Mouse (Mus musculus): Measurements from ENCODE around the gene Aicda. TPM values are rescaled to one million over a fixed set of nuclear protein-coding genes. Genes with fewer than 3 reads are reported as not detected.

Gene Aicda
- polyA plus RNA-seq, 1 experiment from 2014 or later, result not detected

GRCm38 (mm10) chr6:122601615-122602014 lies 48.0 kb downstream of the Aicda start:
- ATAC-seq (no peak), DNase-seq (ENCODE audit: low read depth, low spot score) (no peak)
- POLR2A ChIA-PET, result no interaction called here
- CTCF ChIA-PET, result interaction anchor here (1.5 kb wide), 1 partner anchor 39 kb away, joined by 3 read pairs; no protein-coding TSS in a partner anchor
- in situ Hi-C loops (cut with MboI; ENCODE audit: low pct_unique_long_range_greater_than_20kb), result no loop called here
- TF ChIP-seq CTCF (IDR thresholded peaks at IDR 0.05), result no peak
- H3K27me3 ChIP-seq, result no peaks in the 10 kb centered on the region

- ChIA-PET CTCF (no interaction called here), POLR2A (no interaction called here)
- DNase-seq (ENCODE audit: low read depth, low spot score) (no peak), ATAC-seq (peak; percentile 91)
- H3K27me3 ChIP-seq, result no peaks in the 10 kb centered on the region
- in situ Hi-C loops (cut with MboI; ENCODE audit: low pct_unique_long_range_greater_than_20kb), result no loop called here
- TF ChIP-seq CTCF (IDR thresholded peaks at IDR 0.05), result no peak
These were observed 48.8 kb downstream of the Aicda start, which contains the start of gene Apobec1 for GRCm38 (mm10) chr6:122602242-122602991. Apobec1 (minus strand) TSS chr6:122602444.

DNA sequence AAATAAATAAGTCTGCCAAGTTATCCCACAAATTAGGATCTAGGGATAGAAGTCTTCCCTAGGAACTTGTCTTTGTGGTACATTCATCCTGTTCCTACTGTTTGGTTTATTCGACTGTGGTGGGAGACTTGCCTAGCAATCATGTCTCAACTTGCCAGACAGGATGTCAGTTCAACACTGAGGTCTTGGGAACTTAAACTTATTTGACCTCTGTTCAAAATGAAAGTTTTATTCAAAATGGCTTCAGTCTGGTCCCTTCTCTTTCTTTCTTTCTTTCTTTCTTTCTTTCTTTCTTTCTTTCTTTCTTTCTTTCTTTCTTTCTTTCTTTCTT lies 49.4 kb downstream of the Aicda start:
- ChIA-PET POLR2A (no interaction called here), CTCF (no interaction called here)
- H3K27me3 ChIP-seq, result no peaks in the 10 kb centered on the region
- ATAC-seq, result no peak
- TF ChIP-seq CTCF (IDR thresholded peaks at IDR 0.05), result no peak
- DNase-seq (ENCODE audit: low read depth, low spot score), result no peak
- in situ Hi-C loops (cut with MboI; ENCODE audit: low pct_unique_long_range_greater_than_20kb), result no loop called here

DNA sequence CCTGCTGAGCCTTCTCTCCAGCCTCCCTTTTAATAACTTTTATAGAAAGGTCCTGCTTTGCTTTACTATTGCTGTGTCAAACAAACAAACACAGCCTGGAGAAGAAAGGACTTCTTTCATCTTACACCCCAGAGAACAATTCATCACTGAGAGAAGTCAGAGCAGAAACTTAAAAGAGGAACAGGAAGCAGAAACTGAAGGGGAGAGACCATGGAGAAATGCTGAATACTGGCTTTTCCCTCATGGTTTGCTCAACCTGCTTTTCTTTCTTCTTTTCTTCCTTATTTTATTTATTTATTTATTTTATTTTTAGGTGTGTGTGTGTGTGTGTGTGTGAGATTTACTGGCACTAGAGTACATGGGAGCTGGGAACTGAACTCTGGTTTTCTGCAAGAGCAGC lies 50.7 kb downstream of the Aicda start:
- ChIA-PET POLR2A (no interaction called here), CTCF (no interaction called here)
- no peak for ATAC-seq
- in situ Hi-C loops (cut with MboI; ENCODE audit: low pct_unique_long_range_greater_than_20kb), result no loop called here
- TF ChIP-seq CTCF (IDR thresholded peaks at IDR 0.05), result no peak
- H3K27me3 ChIP-seq, result no peaks in the 10 kb centered on the region
- no peak for DNase-seq (ENCODE audit: low read depth, low spot score)

DNA sequence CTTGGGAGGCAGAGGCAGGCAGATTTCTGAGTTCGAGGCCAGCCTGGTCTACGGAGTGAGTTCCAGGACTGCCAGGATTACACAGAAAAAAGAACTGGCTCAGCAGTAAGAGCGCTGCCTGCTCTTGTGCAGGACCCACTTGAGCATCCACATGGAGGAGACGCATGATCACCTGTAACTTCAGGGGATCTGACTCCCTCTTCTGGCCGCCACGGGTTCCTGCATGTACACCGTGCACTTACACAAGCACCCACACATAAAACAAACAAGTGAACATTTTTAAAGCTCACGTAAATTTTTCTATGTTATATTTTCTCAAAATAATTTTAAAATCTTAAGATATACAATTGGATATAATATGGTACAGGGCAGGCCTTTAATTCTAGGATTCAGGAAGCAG lies 51.9 kb downstream of the Aicda start:
- DNase-seq (ENCODE audit: low read depth, low spot score) (no peak), ATAC-seq (no peak)
- ChIA-PET CTCF (interaction anchor here (0.8 kb wide), 1 partner anchor 40 kb away, joined by 3 read pairs; no protein-coding TSS in a partner anchor), POLR2A (no interaction called here)
- in situ Hi-C loops (cut with MboI; ENCODE audit: low pct_unique_long_range_greater_than_20kb), result no loop called here
- TF ChIP-seq CTCF (IDR thresholded peaks at IDR 0.05), result no peak
- H3K27me3 ChIP-seq, result no peaks in the 10 kb centered on the region

DNA sequence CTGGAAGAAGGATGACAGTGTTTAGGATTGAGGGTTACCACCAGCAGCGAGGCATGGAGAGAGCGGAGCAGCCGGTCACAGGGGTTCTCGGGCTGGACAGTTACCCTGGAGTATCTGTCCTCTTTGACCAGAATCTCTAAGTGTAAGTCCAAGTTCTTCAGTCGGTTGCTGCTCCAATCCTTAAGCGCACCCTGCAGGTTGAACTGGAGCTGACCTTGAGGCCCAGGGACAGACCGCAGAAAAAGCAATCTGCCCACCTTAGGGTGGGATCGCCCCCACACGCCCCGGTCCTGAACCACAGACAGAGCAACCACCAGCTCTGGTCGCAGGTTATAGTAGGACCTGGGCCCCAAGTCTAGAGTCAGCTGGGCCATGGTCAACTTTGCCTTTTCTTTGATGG lies 53.1 kb downstream of the Aicda start:
- ChIA-PET POLR2A (no interaction called here), CTCF (no interaction called here)

DNA sequence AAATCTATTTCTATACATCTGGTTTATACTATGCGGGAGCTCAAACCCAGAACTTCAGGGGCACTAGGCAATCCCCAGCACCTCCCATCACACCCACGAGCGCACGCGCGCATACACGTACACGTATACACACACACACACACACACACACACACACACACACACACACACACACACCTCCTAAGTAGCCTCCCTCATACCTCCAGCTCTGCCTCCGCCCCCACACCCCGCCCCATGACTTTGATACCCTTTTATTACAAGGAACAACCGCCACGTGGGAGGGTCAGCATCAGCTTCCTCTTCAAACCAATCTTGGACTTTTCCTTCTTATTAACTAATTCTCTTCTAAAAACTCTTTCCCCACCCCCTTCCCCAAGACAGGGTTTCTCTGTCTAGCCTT lies 54.1 kb downstream of the Aicda start:
- ChIA-PET POLR2A (no interaction called here), CTCF (no interaction called here)
- DNase-seq (ENCODE audit: low read depth, low spot score), result no peak
- no peak for ATAC-seq
- no peak for TF ChIP-seq CTCF (IDR thresholded peaks at IDR 0.05)
- in situ Hi-C loops (cut with MboI; ENCODE audit: low pct_unique_long_range_greater_than_20kb), result no loop called here
- H3K27me3 ChIP-seq, result no peaks in the 10 kb centered on the region

More for the DNA sequence above, 53.1 kb downstream of the Aicda start:
- H3K27me3 ChIP-seq, result no peaks in the 10 kb centered on the region
- no peak for TF ChIP-seq CTCF (IDR thresholded peaks at IDR 0.05)
- in situ Hi-C loops (cut with MboI; ENCODE audit: low pct_unique_long_range_greater_than_20kb), result no loop called here
- DNase-seq (ENCODE audit: low read depth, low spot score), result no peak
- no peak for ATAC-seq

- in situ Hi-C loops (cut with MboI; ENCODE audit: low pct_unique_long_range_greater_than_20kb), result no loop called here
- CTCF ChIA-PET, result no interaction called here
- no peak for TF ChIP-seq CTCF (IDR thresholded peaks at IDR 0.05)
- no peaks in the 10 kb centered on the region for H3K27me3 ChIP-seq
- DNase-seq (ENCODE audit: low read depth, low spot score), result no peak
- POLR2A ChIA-PET, result no interaction called here
- no peak for ATAC-seq
These were observed 55.1 kb downstream of the Aicda start for GRCm38 (mm10) chr6:122608434-122609376.

- DNase-seq (ENCODE audit: low read depth, low spot score), result no peak
- ChIA-PET POLR2A (no interaction called here), CTCF (no interaction called here)
- in situ Hi-C loops (cut with MboI; ENCODE audit: low pct_unique_long_range_greater_than_20kb), result no loop called here
- no peaks in the 10 kb centered on the region for H3K27me3 ChIP-seq
- ATAC-seq, result no peak
- TF ChIP-seq CTCF (IDR thresholded peaks at IDR 0.05), result no peak
These were observed 55.8 kb downstream of the Aicda start for GRCm38 (mm10) chr6:122609377-122609728.

GRCm38 (mm10) chr6:122609771-122610170 lies 56.2 kb downstream of the Aicda start, which contains the start of gene Gdf3:
Gdf3 (minus strand) TSS chr6:122610087.
- no peak for TF ChIP-seq CTCF (IDR thresholded peaks at IDR 0.05)
- DNase-seq (ENCODE audit: low read depth, low spot score), result no peak
- in situ Hi-C loops (cut with MboI; ENCODE audit: low pct_unique_long_range_greater_than_20kb), result no loop called here
- no peak for ATAC-seq
- ChIA-PET POLR2A (no interaction called here), CTCF (no interaction called here)
- H3K27me3 ChIP-seq, result no peaks in the 10 kb centered on the region

GRCm38 (mm10) chr6:122612426-122612825 lies 58.8 kb downstream of the Aicda start:
- no peaks in the 10 kb centered on the region for H3K27me3 ChIP-seq
- in situ Hi-C loops (cut with MboI; ENCODE audit: low pct_unique_long_range_greater_than_20kb), result no loop called here
- ATAC-seq (no peak), DNase-seq (ENCODE audit: low read depth, low spot score) (no peak)
- no peak for TF ChIP-seq CTCF (IDR thresholded peaks at IDR 0.05)
- CTCF ChIA-PET, result no interaction called here
- POLR2A ChIA-PET, result no interaction called here

Other genes starting within 250 kb of the Aicda start
- 187 TPM for gene M6pr, start 245.1 kb upstream of the Aicda start, polyA plus RNA-seq (2021)
- gene Phc1, start 213.2 kb upstream of the Aicda start, polyA plus RNA-seq (2021), result 41.7 TPM
- gene Rimklb, start 55.0 kb upstream of the Aicda start, polyA plus RNA-seq (2021), result not detected
- not detected for gene Mfap5, start 48.0 kb upstream of the Aicda start, polyA plus RNA-seq (2021)
- 0.04 TPM for gene Apobec1, start 48.6 kb downstream of the Aicda start, polyA plus RNA-seq (2021)
- not detected for gene Gdf3, start 56.3 kb downstream of the Aicda start, polyA plus RNA-seq (2021)
- not detected for gene Dppa3, start 72.6 kb downstream of the Aicda start, polyA plus RNA-seq (2021)
- gene Nanog, start 153.7 kb downstream of the Aicda start, polyA plus RNA-seq (2021), result 0.26 TPM
- 0.19 TPM for gene Slc2a3, start 247.8 kb downstream of the Aicda start, polyA plus RNA-seq (2021)